In the genomic region with DNA sequence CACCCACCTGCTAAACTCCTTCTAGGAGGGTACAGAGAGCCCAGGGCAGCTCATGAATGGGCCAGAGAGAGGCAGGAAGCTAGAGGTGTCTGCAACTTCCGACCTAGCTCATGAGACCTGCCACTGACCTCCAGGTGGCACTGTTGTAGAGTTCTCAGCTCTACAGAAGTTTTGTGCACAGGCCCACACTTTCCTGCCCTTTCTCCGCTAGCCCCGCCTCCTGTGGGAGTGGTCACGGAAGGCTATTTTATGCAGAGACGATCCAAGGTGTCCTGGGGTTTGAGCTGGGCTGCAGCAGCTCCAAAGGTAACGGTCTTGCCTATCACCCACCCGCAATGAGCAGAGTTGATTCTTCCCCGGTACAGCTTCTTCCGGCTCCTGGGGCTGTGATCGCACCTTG, we compare ENCODE assay signal across 8 mouse cellular contexts. TPM values are rescaled to one million over a fixed set of nuclear protein-coding genes. Genes with fewer than 3 reads are reported as not detected.
DNase-seq lines count a peak whose midpoint lies in the region; ATAC-seq and TF ChIP-seq lines count a peak whose summit lies in the region.

No protein-coding gene starts in this region.

- WGBS in heart, embryonic 15.5 days, result 8% methylated on average over 10 of the region's 10 CpGs
- 10% methylated on average over 10 of the region's 10 CpGs for WGBS in kidney, embryonic 16.5 days

- 0 out of 2 replicates have a peak, but pooled peaks have one; percentile 15 for TF ChIP-seq EP300 in ES-Bruce4 (IDR thresholded peaks at IDR 0.05; ENCODE audit: insufficient read depth, low read depth, low read length)

- peak overlapping the region; percentile 62 for H3K4me2 ChIP-seq in heart, embryonic 15.5 days
- H3K4me2 ChIP-seq in kidney, embryonic 16.5 days (replicated peaks; ENCODE audit: low read depth, low read length), result peak overlapping the region; percentile 49

- peak; percentile 87 for TF ChIP-seq POLR2A in ES-Bruce4 (IDR thresholded peaks at IDR 0.05; ENCODE audit: insufficient read depth, low read length)
- TF ChIP-seq POLR2A in embryonic fibroblast, embryonic 13.5 days (IDR thresholded peaks at IDR 0.05; ENCODE audit: low read depth, low read length), result no peak

- peak; percentile 72 for DNase-seq in adipocyte (ENCODE audit: low spot score)
- peak; percentile 83 for DNase-seq in lung, postnatal 14 days
- peak; percentile 83 for DNase-seq in spleen, adult 12 weeks (ENCODE audit: low spot score)
- DNase-seq in left cerebral cortex, adult 9 months (ENCODE audit: low spot score in 2 of 2), result no peak

- no peaks in the 10 kb centered on the region for H3K27me3 ChIP-seq in ES-Bruce4 (ENCODE audit: control insufficient read depth, insufficient read depth, low read length, poor library complexity, severe bottlenecking)
- H3K27me3 ChIP-seq in heart, embryonic 15.5 days, result peaks cover 7% of the 10 kb centered on the region
- H3K27me3 ChIP-seq in kidney, embryonic 16.5 days (ENCODE audit: insufficient read depth, low read length), result no peaks in the 10 kb centered on the region

- no peak overlapping the region for H3K9ac ChIP-seq in ES-Bruce4 (ENCODE audit: low read depth, poor library complexity, severe bottlenecking)
- peak overlapping the region; percentile 37; the same call in 1 of the 2 replicates for H3K9ac ChIP-seq in heart, embryonic 15.5 days
- H3K9ac ChIP-seq in kidney, embryonic 16.5 days (replicated peaks; ENCODE audit: low read length), result no peak overlapping the region

- H3K9me3 ChIP-seq in ES-Bruce4 (replicated peaks; ENCODE audit: control insufficient read depth, insufficient read depth, low read length, poor library complexity, severe bottlenecking), result no peaks in the 10 kb centered on the region
- H3K9me3 ChIP-seq in heart, embryonic 15.5 days (replicated peaks), result no peaks in the 10 kb centered on the region
- H3K9me3 ChIP-seq in kidney, embryonic 16.5 days (ENCODE audit: low read length), result no peaks in the 10 kb centered on the region

- peak; percentile 76 for ATAC-seq in heart, embryonic 15.5 days (replicated peaks; ENCODE audit: insufficient number of reproducible peaks, insufficient read depth, low FRiP score, low read depth)
- peak; percentile 92 for ATAC-seq in kidney, embryonic 16.5 days (ENCODE audit: low FRiP score, low TSS enrichment)

- H3K4me1 ChIP-seq in ES-Bruce4 (ENCODE audit: control insufficient read depth, insufficient read depth, low read length), result peaks cover 1% of the 10 kb centered on the region
- no peaks in the 10 kb centered on the region for H3K4me1 ChIP-seq in embryonic fibroblast, embryonic 13.5 days (ENCODE audit: control insufficient read depth, insufficient read depth, low read length)
- H3K4me1 ChIP-seq in heart, embryonic 15.5 days (replicated peaks), result peaks cover 4% of the 10 kb centered on the region; the same call in 1 of the 2 replicates
- no peaks in the 10 kb centered on the region; the same call in 1 of the 2 replicates for H3K4me1 ChIP-seq in kidney, embryonic 16.5 days (ENCODE audit: insufficient read depth, low read length)

- H3K4me3 ChIP-seq in ES-Bruce4 (ENCODE audit: low read depth, low read length), result peak overlapping the region; percentile 45
- H3K4me3 ChIP-seq in embryonic fibroblast, embryonic 13.5 days (ENCODE audit: insufficient read depth, low read length), result no peak overlapping the region
- peak overlapping the region; percentile 42 for H3K4me3 ChIP-seq in heart, embryonic 15.5 days
- H3K4me3 ChIP-seq in kidney, embryonic 16.5 days (ENCODE audit: low read length), result peak overlapping the region; percentile 31

- H3K36me3 ChIP-seq in ES-Bruce4 (ENCODE audit: control insufficient read depth, insufficient read depth, low read length, poor library complexity, severe bottlenecking), result no peaks in the 10 kb centered on the region
- H3K36me3 ChIP-seq in heart, embryonic 15.5 days, result no peaks in the 10 kb centered on the region
- H3K36me3 ChIP-seq in kidney, embryonic 16.5 days (ENCODE audit: insufficient read depth, low read length), result no peaks in the 10 kb centered on the region

- peak; percentile 78 for TF ChIP-seq CTCF in ES-Bruce4 (IDR thresholded peaks at IDR 0.05; ENCODE audit: low read depth, low read length)
- peak; percentile 58; the same call in 1 of the 2 replicates for TF ChIP-seq CTCF in embryonic fibroblast, embryonic 13.5 days (IDR thresholded peaks at IDR 0.05; ENCODE audit: borderline replicate concordance, insufficient read depth, low read length)

- H3K27ac ChIP-seq in ES-Bruce4 (ENCODE audit: insufficient read depth, low read length), result no peak overlapping the region
- H3K27ac ChIP-seq in embryonic fibroblast, embryonic 13.5 days (ENCODE audit: insufficient read depth, low read length), result no peak overlapping the region
- no peak overlapping the region for H3K27ac ChIP-seq in heart, embryonic 15.5 days
- no peak overlapping the region for H3K27ac ChIP-seq in kidney, embryonic 16.5 days (ENCODE audit: low read length)

RNA-seq across cellular contexts. Expression of a gene that starts 20.1 kb away (rescaled TPM):
- polyA plus RNA-seq in ES-Bruce4 (2011; ENCODE audit: insufficient read depth, insufficient read length, low read depth, missing spikeins), result 32.4 and 33.5 TPM in 2 replicates
- polyA plus RNA-seq in embryonic fibroblast, embryonic 13.5 days (2011; ENCODE audit: insufficient read length, low read depth, missing spikeins), result 17.1 and 18.1 TPM in 2 replicates
- 58.1 and 76.7 TPM in 2 replicates for polyA plus RNA-seq in heart, embryonic 15.5 days (2015; fragmentation: Nextera tagmentation; extraction: Ambion mirVana)
- polyA plus RNA-seq in kidney, embryonic 16.5 days (2015; fragmentation: Nextera tagmentation; extraction: Ambion mirVana), result 201 and 210 TPM in 2 replicates

RNA-seq across cellular contexts. Expression of a gene that starts 20.1 kb away (rescaled TPM):
- 10.1 and 14.0 TPM in 2 replicates for polyA plus RNA-seq in ES-Bruce4 (2011; ENCODE audit: insufficient read depth, insufficient read length, low read depth, missing spikeins)
- 11.3 and 12.3 TPM in 2 replicates for polyA plus RNA-seq in embryonic fibroblast, embryonic 13.5 days (2011; ENCODE audit: insufficient read length, low read depth, missing spikeins)
- 6.8 and 9.6 TPM in 2 replicates for polyA plus RNA-seq in heart, embryonic 15.5 days (2015; fragmentation: Nextera tagmentation; extraction: Ambion mirVana)
- 16.9 and 17.6 TPM in 2 replicates for polyA plus RNA-seq in kidney, embryonic 16.5 days (2015; fragmentation: Nextera tagmentation; extraction: Ambion mirVana)

RNA-seq across cellular contexts. Expression of a gene that starts 21.8 kb away (rescaled TPM):
- 112 and 122 TPM in 2 replicates for polyA plus RNA-seq in ES-Bruce4 (2011; ENCODE audit: insufficient read depth, insufficient read length, low read depth, missing spikeins)
- polyA plus RNA-seq in embryonic fibroblast, embryonic 13.5 days (2011; ENCODE audit: insufficient read length, low read depth, missing spikeins), result 50.6 and 69.7 TPM in 2 replicates
- 59.4 and 78.8 TPM in 2 replicates for polyA plus RNA-seq in heart, embryonic 15.5 days (2015; fragmentation: Nextera tagmentation; extraction: Ambion mirVana)
- polyA plus RNA-seq in kidney, embryonic 16.5 days (2015; fragmentation: Nextera tagmentation; extraction: Ambion mirVana), result 122 and 123 TPM in 2 replicates

RNA-seq across cellular contexts. Expression of a gene that starts 21.8 kb away (rescaled TPM):
- polyA plus RNA-seq in ES-Bruce4 (2011; ENCODE audit: insufficient read depth, insufficient read length, low read depth, missing spikeins), result 37.3 and 43.1 TPM in 2 replicates
- 35.4 and 38.5 TPM in 2 replicates for polyA plus RNA-seq in embryonic fibroblast, embryonic 13.5 days (2011; ENCODE audit: insufficient read length, low read depth, missing spikeins)
- 35.4 and 40.1 TPM in 2 replicates for polyA plus RNA-seq in heart, embryonic 15.5 days (2015; fragmentation: Nextera tagmentation; extraction: Ambion mirVana)
- 27.6 and 32.7 TPM in 2 replicates for polyA plus RNA-seq in kidney, embryonic 16.5 days (2015; fragmentation: Nextera tagmentation; extraction: Ambion mirVana)

RNA-seq across cellular contexts. Expression of a gene that starts 21.8 kb away (rescaled TPM):
- 141 and 159 TPM in 2 replicates for polyA plus RNA-seq in ES-Bruce4 (2011; ENCODE audit: insufficient read depth, insufficient read length, low read depth, missing spikeins)
- 107 TPM in 2 replicates for polyA plus RNA-seq in embryonic fibroblast, embryonic 13.5 days (2011; ENCODE audit: insufficient read length, low read depth, missing spikeins)
- polyA plus RNA-seq in heart, embryonic 15.5 days (2015; fragmentation: Nextera tagmentation; extraction: Ambion mirVana), result 49.1 and 65.6 TPM in 2 replicates
- polyA plus RNA-seq in kidney, embryonic 16.5 days (2015; fragmentation: Nextera tagmentation; extraction: Ambion mirVana), result 72.2 and 73.6 TPM in 2 replicates

Comparison
In these comparisons a context has a peak if more than half of its experiments do, and no peak if none do; other contexts are left out.
1. DNase-seq: peak in adipocyte (single experiment), lung, postnatal 14 days (single experiment) and spleen, adult 12 weeks (single experiment); none in left cerebral cortex, adult 9 months (0 of 2).